Mouse (Mus musculus) cortical plate, adult 2 months (tissue): Measurements from ENCODE around the gene Cxcl12.

Experiments
- CTCF ChIP-seq: fragments of 200-500 bp; IDR thresholded peaks from 2 replicates; pipeline ENCODE4 v1.5.1; 2011; ENCODE audit warnings: mild to moderate bottlenecking, control low read depth, low read length; ENCODE audit not compliant: insufficient read depth; ENCODE audit errors: extremely low read depth
- POLR2A ChIP-seq: fragments of 200-500 bp; IDR thresholded peaks from 2 replicates; pipeline ENCODE4 v1.6.1; 2011; ENCODE audit warnings: mild to moderate bottlenecking, low read length, control low read depth; ENCODE audit not compliant: insufficient read depth; ENCODE audit errors: extremely low read depth

- TF ChIP-seq CTCF (no peak), POLR2A (no peak)
Observed at GRCm38 (mm10) chr6:117214506-117214905, 46.2 kb downstream of the Cxcl12 start.
